Mouse (Mus musculus) hindbrain, postnatal 0 days (tissue): ENCODE data around the gene Gm5901. TPM values are rescaled to one million over a fixed set of nuclear protein-coding genes. Genes with fewer than 3 reads are reported as not detected.

Experiments
- ATAC-seq: fragments of 200-750 bp; cut with Nextera tagmentation; 2 replicates; pipeline ENCODE4 v1.8.0; 2017; ENCODE audit warnings: mild to moderate bottlenecking, moderate TSS enrichment, moderate library complexity
- DNase-seq: peaks from one replicate; pipeline ENCODE4 v3.0.0-alpha.2; 2015; ENCODE audit warnings: low spot score
- H3K27ac ChIP-seq: fragments of 300-500 bp; sonication (generic); 2 replicates; pipeline ENCODE4 v1.5.1; 2014; ENCODE audit warnings: mild to moderate bottlenecking
- H3K27me3 ChIP-seq: fragments of 300-500 bp; sonication (generic); 2 replicates; pipeline ENCODE4 v1.6.1; 2014; ENCODE audit warnings: low read length, mixed read lengths; ENCODE audit not compliant: insufficient read depth
- H3K36me3 ChIP-seq: fragments of 300-500 bp; sonication (generic); 2 replicates; pipeline ENCODE4 v1.6.1; 2014; ENCODE audit warnings: low read length, mixed read lengths; ENCODE audit not compliant: insufficient read depth
- H3K4me1 ChIP-seq: fragments of 300-500 bp; sonication (generic); 2 replicates; pipeline ENCODE4 v1.6.1; 2014; ENCODE audit warnings: antibody characterized with exemption, low read length, mixed read lengths; ENCODE audit not compliant: insufficient read depth
- H3K4me2 ChIP-seq: fragments of 300-500 bp; sonication (generic); 2 replicates; pipeline ENCODE4 v1.6.1; 2014; ENCODE audit warnings: low read depth, mild to moderate bottlenecking, low read length, moderate library complexity, mixed read lengths
- H3K4me3 ChIP-seq: fragments of 300-500 bp; sonication (generic); 2 replicates; pipeline ENCODE4 v1.5.1; 2014; ENCODE audit warnings: low read length
- H3K9ac ChIP-seq: fragments of 300-500 bp; sonication (generic); replicated peaks from 2 replicates; pipeline ENCODE4 v1.6.1; 2014; ENCODE audit warnings: mild to moderate bottlenecking, low read length, moderate library complexity, mixed read lengths
- H3K9me3 ChIP-seq: fragments of 300-500 bp; sonication (generic); 2 replicates; pipeline ENCODE4 v1.6.1; 2016; ENCODE audit warnings: low read length, mixed read lengths
- CTCF ChIP-seq: IDR thresholded peaks from 2 replicates; pipeline ENCODE4 v1.5.1; 2016; ENCODE audit warnings: antibody characterized with exemption, control low read depth, low read depth
- WGBS: fragments of 180-500 bp; shearing (Covaris S2); extraction: QIAGEN DNeasy Blood & Tissue Kit; methylation state at CpG from one replicate; pipeline ENCODE4 v1.1.7; 2014; 5-methylcytosine and 5-hydroxymethylcytosine counted together
- polyA plus RNA-seq: library from polyadenylated mRNA; unstranded; fragments of >200 nt; fragmentation: Nextera tagmentation; extraction: Ambion mirVana; gene quantifications from 2 replicates; pipeline ENCODE4 v1.2.1, GENCODE M21; 2015
- total RNA-seq: library from RNA; depleted of rRNA; stranded (reverse); fragments of >200 nt; gene quantifications from 2 replicates; pipeline ENCODE4 v1.2.3, GENCODE M21; 2014; rRNA removed

Gm5901 gene
- total and polyA plus RNA-seq, 2 experiments from 2014 or later, result not detected

- Histone ChIP-seq H3K9ac (no peak overlapping the region), H3K27ac (no peak overlapping the region), H3K9me3 (no peaks in the 10 kb centered on the region), H3K4me3 (no peak overlapping the region), H3K4me1 (no peaks in the 10 kb centered on the region), H3K4me2 (no peak overlapping the region), H3K27me3 (no peaks in the 10 kb centered on the region), H3K36me3 (no peaks in the 10 kb centered on the region)
- WGBS, result 92% methylated on average over 7 of the region's 7 CpGs
- DNase-seq (no peak), ATAC-seq (no peak)
- no peak for TF ChIP-seq CTCF
These were observed 41.7 kb downstream of the Gm5901 start for GRCm38 (mm10) chr7:105416529-105416928.

GRCm38 (mm10) chr7:105418106-105418505 lies 43.3 kb downstream of the Gm5901 start:
- Histone ChIP-seq H3K27ac (no peak overlapping the region), H3K4me3 (no peak overlapping the region), H3K4me1 (no peaks in the 10 kb centered on the region), H3K4me2 (no peak overlapping the region), H3K27me3 (no peaks in the 10 kb centered on the region), H3K9me3 (no peaks in the 10 kb centered on the region), H3K36me3 (no peaks in the 10 kb centered on the region), H3K9ac (no peak overlapping the region)
- no peak for TF ChIP-seq CTCF
- no peak for DNase-seq
- ATAC-seq, result peak; percentile 27; the same call in 1 of the 2 replicates
- WGBS, result 65% methylated on average over 5 of the region's 5 CpGs

GRCm38 (mm10) chr7:105420903-105421302 lies 46.1 kb downstream of the Gm5901 start:
- 60% methylated on average over 2 of the region's 2 CpGs for WGBS
- Histone ChIP-seq H3K4me2 (no peak overlapping the region), H3K27ac (no peak overlapping the region), H3K9me3 (no peaks in the 10 kb centered on the region), H3K27me3 (no peaks in the 10 kb centered on the region), H3K9ac (no peak overlapping the region), H3K4me1 (no peaks in the 10 kb centered on the region; the same call in 1 of the 2 replicates), H3K4me3 (no peak overlapping the region), H3K36me3 (no peaks in the 10 kb centered on the region)
- TF ChIP-seq CTCF, result no peak
- DNase-seq (no peak), ATAC-seq (no peak)

- Histone ChIP-seq H3K27me3 (0 out of 2 replicates have a peak, but pooled peaks cover 4% of the 10 kb centered on the region), H3K4me2 (no peak overlapping the region), H3K9me3 (no peaks in the 10 kb centered on the region), H3K4me3 (no peak overlapping the region), H3K9ac (no peak overlapping the region), H3K36me3 (no peaks in the 10 kb centered on the region), H3K4me1 (no peaks in the 10 kb centered on the region; the same call in 1 of the 2 replicates), H3K27ac (no peak overlapping the region)
- ATAC-seq, result no peak
- no peak for DNase-seq
- 37% methylated on average over 5 of the region's 5 CpGs for WGBS
- TF ChIP-seq CTCF, result no peak
These were observed 49.5 kb downstream of the Gm5901 start for GRCm38 (mm10) chr7:105424368-105424767.

GRCm38 (mm10) chr7:105425424-105426043 lies 50.7 kb downstream of the Gm5901 start, which contains the start of gene Cckbr:
Gene Cckbr (plus strand): TSS chr7:105425731.
- 1% methylated on average over 31 of the region's 31 CpGs for WGBS
- ATAC-seq, result peak; percentile 86

GRCm38 (mm10) chr7:105426051-105426450 lies 51.2 kb downstream of the Gm5901 start:
- Histone ChIP-seq H3K9me3 (no peaks in the 10 kb centered on the region), H3K27ac (no peak overlapping the region), H3K27me3 (0 out of 2 replicates have a peak, but pooled peaks cover 4% of the 10 kb centered on the region), H3K4me3 (peak overlapping the region; percentile 59), H3K9ac (peak overlapping the region; percentile 63), H3K36me3 (no peaks in the 10 kb centered on the region), H3K4me2 (peak overlapping the region; percentile 91), H3K4me1 (no peaks in the 10 kb centered on the region; the same call in 1 of the 2 replicates)
- peak; percentile 71 for ATAC-seq
- TF ChIP-seq CTCF, result no peak
- DNase-seq, result no peak
- WGBS, result 2% methylated on average over 11 of the region's 11 CpGs

More at GRCm38 (mm10) chr7:105425424-105426043, 50.7 kb downstream of the Gm5901 start, which contains the start of gene Cckbr:
- 0 out of 2 replicates have a peak, but pooled peaks cover 4% of the 10 kb centered on the region for H3K27me3 ChIP-seq
- H3K27ac ChIP-seq, result no peak within 1 kb of the TSS
- H3K4me3 ChIP-seq, result peak within 1 kb of the TSS; percentile 59
- DNase-seq, result peak; percentile 58
- peak within 1 kb of the TSS; percentile 63 for H3K9ac ChIP-seq
- TF ChIP-seq CTCF, result no peak; the same call in 1 of the 2 replicates
- no peaks in the 10 kb centered on the region for H3K9me3 ChIP-seq
- no peaks in the 10 kb centered on the region; the same call in 1 of the 2 replicates for H3K4me1 ChIP-seq
- peak within 1 kb of the TSS; percentile 91 for H3K4me2 ChIP-seq
- no peaks in the 10 kb centered on the region for H3K36me3 ChIP-seq

Other genes with a start within 250 kb of the Gm5901 start
- gene Olfr683, start 228.0 kb upstream of the Gm5901 start, total RNA-seq, result not detected in 2 replicates
- gene Olfr683, start 228.0 kb upstream of the Gm5901 start, polyA plus RNA-seq, result not detected in 2 replicates
- gene Olfr684, start 211.4 kb upstream of the Gm5901 start, total RNA-seq, result not detected in 2 replicates
- not detected in 2 replicates for gene Olfr684, start 211.4 kb upstream of the Gm5901 start, polyA plus RNA-seq
- gene Olfr685, start 189.0 kb upstream of the Gm5901 start, total RNA-seq, result 0.52 TPM in 1 of 2 replicates, not detected in the other
- gene Olfr685, start 189.0 kb upstream of the Gm5901 start, polyA plus RNA-seq, result not detected in 2 replicates
- 0.10 TPM in 1 of 2 replicates, not detected in the other for gene Olfr686, start 167.6 kb upstream of the Gm5901 start, total RNA-seq
- gene Olfr686, start 167.6 kb upstream of the Gm5901 start, polyA plus RNA-seq, result not detected in 2 replicates
- not detected in 2 replicates for gene Olfr688, start 86.9 kb upstream of the Gm5901 start, total RNA-seq
- not detected in 2 replicates for gene Olfr688, start 86.9 kb upstream of the Gm5901 start, polyA plus RNA-seq
- not detected in 2 replicates for gene Olfr689, start 63.9 kb upstream of the Gm5901 start, total RNA-seq
- gene Olfr689, start 63.9 kb upstream of the Gm5901 start, polyA plus RNA-seq, result 0.05 and 0.16 TPM in 2 replicates
- gene Olfr690, start 40.9 kb upstream of the Gm5901 start, total RNA-seq, result 0.14 and 0.99 TPM in 2 replicates
- not detected in 2 replicates for gene Olfr690, start 40.9 kb upstream of the Gm5901 start, polyA plus RNA-seq
- gene Olfr691, start 32.8 kb upstream of the Gm5901 start, total RNA-seq, result 0.52 and 0.75 TPM in 2 replicates
- gene Olfr691, start 32.8 kb upstream of the Gm5901 start, polyA plus RNA-seq, result 0.13 and 0.15 TPM in 2 replicates
- not detected in 2 replicates for gene Olfr692, start 6.8 kb upstream of the Gm5901 start, total RNA-seq
- gene Olfr692, start 6.8 kb upstream of the Gm5901 start, polyA plus RNA-seq, result not detected in 2 replicates
- 48.0 and 48.8 TPM in 2 replicates for gene Fam160a2, start 25.0 kb downstream of the Gm5901 start, total RNA-seq
- 30.7 and 33.4 TPM in 2 replicates for gene Fam160a2, start 25.0 kb downstream of the Gm5901 start, polyA plus RNA-seq
- gene Cnga4, start 29.5 kb downstream of the Gm5901 start, total RNA-seq, result 0.21 TPM in 1 of 2 replicates, not detected in the other
- 0.08 and 0.14 TPM in 2 replicates for gene Cnga4, start 29.5 kb downstream of the Gm5901 start, polyA plus RNA-seq
- gene Cckbr, start 50.7 kb downstream of the Gm5901 start, total RNA-seq, result 10.7 and 14.2 TPM in 2 replicates
- 5.3 TPM in 2 replicates for gene Cckbr, start 50.7 kb downstream of the Gm5901 start, polyA plus RNA-seq
- 32.8 and 49.5 TPM in 2 replicates for gene Cavin3, start 107.3 kb downstream of the Gm5901 start, total RNA-seq
- gene Cavin3, start 107.3 kb downstream of the Gm5901 start, polyA plus RNA-seq, result 47.3 and 52.7 TPM in 2 replicates
- gene Smpd1, start 179.3 kb downstream of the Gm5901 start, total RNA-seq, result 177 and 178 TPM in 2 replicates
- gene Smpd1, start 179.3 kb downstream of the Gm5901 start, polyA plus RNA-seq, result 103 and 108 TPM in 2 replicates
- 512 and 570 TPM in 2 replicates for gene Apbb1, start 206.6 kb downstream of the Gm5901 start, total RNA-seq
- gene Apbb1, start 206.6 kb downstream of the Gm5901 start, polyA plus RNA-seq, result 306 and 307 TPM in 2 replicates
- gene Hpx, start 225.1 kb downstream of the Gm5901 start, total RNA-seq, result 0.36 TPM in 1 of 2 replicates, not detected in the other
- 0.11 TPM in 1 of 2 replicates, not detected in the other for gene Hpx, start 225.1 kb downstream of the Gm5901 start, polyA plus RNA-seq